Mouse (Mus musculus) layer of hippocampus, adult 9-10 months (tissue): ENCODE data around the gene Wbp4.
"Not testable (repeated sequence)": the region's sequence is repeated elsewhere in the genome, so short reads cannot be mapped to it uniquely, and the experiment has no call there.

ENCODE experiments used
- DNase-seq: peaks from one replicate; pipeline ENCODE4 v3.0.0; 2022; ENCODE audit warnings: low spot score

The Wbp4 gene

DNA sequence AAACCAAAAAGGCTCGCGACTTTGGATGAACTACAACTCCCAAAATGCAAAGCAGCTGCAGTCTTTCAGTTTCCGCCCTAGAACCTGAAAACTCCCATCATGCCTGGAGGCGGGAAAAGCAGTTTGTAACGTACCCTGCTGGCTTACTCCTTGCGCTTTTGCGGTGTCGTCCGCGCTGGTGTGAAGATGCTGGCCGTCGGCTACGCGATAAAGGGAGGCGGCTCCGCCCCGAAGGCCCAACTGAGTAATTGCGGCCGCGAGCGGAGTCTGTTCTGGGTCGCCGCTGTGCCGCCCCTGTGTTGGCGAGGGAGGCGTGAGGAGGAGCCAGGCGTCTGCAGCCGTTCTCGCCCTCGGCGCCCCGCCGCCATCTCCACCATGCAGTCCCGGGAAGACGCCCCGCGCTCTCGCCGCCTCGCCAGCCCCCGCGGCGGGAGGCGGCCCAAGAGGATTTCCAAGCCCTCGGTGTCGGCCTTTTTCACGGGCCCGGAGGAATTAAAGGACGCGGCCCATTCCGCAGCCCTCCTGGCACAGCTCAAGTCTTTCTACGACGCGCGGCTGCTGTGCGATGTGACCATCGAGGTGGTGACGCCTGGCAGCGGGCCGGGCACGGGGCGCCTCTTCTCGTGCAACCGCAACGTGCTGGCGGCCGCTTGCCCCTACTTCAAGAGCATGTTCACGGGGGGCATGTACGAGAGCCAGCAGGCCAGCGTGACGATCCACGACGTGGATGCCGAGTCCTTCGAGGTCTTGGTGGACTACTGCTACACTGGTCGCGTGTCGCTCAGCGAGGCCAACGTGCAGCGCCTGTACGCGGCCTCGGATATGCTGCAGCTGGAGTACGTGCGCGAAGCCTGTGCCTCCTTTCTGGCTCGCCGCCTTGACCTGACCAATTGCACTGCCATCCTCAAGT is 29.4 kb downstream of the Wbp4 start, which contains the start of gene Kbtbd6:
Kbtbd6 (plus strand) TSS at position 155 of the 910 bp plus-strand sequence.
- DNase-seq: peak; percentile 46

DNA sequence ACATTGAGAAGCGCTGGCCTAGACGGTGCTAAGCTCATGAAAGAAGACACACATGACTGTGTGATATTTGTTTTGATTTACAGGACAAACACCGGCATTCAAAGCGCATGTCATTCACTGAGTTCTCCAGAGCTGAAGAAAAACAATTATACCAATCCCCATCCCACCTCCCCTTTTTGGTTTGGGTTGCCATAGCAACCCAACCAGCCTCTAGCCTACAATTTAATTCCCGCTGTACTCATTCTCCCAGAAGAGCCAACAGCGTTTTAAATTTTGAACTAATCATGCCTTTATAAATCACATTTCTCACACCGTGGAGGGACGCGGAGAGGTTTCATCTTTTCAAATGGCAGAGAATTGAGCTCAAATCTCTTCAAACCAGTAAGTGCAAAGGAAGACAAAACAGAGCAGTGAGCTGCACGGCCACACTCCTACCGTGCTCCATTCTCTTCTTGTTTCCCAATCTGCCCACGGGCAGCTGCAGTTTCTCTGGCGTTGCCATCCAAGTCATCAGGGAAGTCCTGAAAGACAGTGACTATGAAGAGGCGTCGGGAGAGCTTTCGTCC is 36.2 kb downstream of the Wbp4 start:
- peak; percentile 26 for DNase-seq

DNA sequence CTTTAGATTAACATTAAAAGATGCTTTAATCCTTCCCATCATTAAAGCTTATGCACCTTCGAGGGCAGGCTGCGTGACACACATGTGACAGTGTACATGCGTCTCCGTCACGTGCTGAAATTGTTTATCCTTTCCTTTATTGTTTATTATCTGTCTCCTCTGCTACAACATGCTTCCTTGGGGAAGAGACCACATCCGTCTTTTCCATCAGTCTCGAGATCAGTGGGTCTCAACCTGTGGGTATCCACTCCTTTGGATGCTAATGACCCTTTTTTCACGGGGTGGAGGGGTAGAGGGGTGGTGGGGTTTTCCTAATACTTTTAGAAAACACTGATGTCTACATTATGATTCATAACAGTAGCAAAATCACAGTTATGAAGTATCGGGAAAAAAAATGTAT is 36.7 kb downstream of the Wbp4 start:
- no peak for DNase-seq

DNA sequence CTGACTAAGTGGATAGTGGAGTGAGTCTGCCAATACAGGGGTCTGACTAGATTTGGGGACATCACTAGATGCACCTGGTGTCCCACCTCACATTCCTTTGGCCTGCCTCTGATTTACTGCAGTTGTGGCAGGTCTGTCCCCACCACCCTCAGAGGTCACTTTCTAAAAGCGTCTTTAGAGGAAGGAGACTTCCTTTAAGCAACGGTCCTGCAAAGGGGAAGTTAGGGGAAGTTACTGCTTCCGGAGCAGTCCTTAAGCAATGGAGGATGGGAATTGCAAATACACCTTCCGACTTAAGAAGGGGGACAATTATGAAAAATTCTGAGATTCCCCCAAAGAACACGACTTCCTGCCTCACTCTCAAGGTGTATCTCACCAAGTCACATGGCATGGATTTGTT is 39.9 kb downstream of the Wbp4 start:
- no peak for DNase-seq

DNA sequence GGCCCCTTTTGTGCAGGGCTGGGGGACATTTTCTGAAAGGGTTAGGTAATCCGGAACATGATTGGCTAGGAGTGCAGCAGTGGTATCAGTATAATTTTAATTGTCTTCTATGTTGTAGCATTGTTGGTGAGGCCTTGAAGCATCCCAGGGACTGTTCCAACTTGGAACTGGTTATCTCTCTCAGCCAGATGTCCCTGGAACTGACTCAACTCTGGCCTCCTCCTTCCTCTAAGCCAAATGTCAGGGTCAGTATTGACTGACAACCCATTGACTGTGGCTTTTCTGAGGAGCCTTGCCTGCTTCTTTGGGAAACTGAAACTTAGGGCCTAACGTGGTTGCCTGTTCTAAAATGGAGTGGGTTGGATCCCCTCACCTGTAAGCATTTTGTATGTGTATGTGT is 40.7 kb downstream of the Wbp4 start:
- no peak for DNase-seq

DNA sequence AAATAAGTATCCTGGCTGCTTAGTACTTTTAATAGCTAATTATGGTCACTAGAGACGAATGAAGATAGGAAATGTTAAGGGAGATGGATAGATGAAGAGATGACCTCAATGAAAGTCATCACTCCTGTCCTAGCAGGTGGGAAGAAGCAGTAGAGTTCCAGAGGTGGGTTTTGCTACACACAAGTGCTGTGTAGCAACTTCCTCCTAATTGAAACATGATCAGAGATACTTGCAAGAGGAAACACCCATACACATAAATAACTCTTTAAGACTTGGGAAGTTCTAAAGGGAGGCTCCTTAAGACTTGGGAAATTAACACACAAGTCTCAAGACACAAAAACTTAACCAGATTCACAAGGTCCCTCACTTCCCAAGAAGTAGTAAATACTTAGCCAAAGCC is 47.3 kb downstream of the Wbp4 start:
- no peak for DNase-seq

DNA sequence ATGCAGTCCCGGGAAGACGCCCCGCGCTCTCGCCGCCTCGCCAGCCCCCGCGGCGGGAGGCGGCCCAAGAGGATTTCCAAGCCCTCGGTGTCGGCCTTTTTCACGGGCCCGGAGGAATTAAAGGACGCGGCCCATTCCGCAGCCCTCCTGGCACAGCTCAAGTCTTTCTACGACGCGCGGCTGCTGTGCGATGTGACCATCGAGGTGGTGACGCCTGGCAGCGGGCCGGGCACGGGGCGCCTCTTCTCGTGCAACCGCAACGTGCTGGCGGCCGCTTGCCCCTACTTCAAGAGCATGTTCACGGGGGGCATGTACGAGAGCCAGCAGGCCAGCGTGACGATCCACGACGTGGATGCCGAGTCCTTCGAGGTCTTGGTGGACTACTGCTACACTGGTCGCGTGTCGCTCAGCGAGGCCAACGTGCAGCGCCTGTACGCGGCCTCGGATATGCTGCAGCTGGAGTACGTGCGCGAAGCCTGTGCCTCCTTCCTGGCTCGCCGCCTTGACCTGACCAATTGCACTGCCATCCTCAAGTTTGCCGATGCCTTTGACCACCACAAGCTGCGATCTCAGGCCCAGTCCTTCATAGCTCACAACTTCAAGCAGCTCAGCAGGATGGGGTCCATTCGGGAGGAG is 54.5 kb downstream of the Wbp4 start:
- DNase-seq: not testable (repeated sequence)

DNA sequence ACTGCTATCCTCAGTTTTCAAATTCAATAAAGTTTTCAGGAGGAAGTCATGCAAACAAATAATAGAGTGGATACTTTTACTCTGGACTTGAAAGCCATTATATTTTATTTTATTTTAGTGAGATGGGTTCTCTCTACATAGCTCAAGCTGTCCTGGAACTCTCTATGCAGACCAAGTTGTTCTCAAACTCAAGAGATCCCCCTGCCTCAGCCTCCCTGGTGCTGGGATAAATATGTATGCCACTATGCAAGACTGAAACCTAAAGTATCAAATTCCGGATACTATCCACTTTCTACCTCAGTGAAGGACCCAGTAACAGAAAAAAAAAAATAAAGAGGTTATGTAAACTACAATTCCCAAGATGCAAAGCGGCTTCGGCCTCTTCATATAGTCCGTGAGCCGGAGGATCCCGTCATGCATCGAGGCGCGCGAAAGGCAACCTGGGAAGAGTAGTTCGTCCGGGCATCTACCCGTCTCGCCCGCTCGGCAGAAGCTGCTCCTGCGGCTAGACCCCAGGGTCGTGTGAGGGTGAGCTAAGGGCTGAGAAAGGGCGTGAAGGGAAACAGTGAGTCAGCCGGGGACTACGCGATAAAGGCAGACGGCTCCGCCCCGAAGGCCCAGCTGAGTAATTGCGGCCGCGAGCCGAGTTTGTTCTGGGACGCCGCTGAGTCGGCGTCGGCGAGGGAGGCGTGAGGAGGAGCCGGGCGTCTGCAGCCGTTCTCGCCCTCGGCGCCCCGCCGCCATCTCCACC is 55.2 kb downstream of the Wbp4 start, which contains the start of gene Kbtbd7:
Kbtbd7 (plus strand) TSS at position 533 of the 751 bp plus-strand sequence.
- DNase-seq: peak; percentile 86

DNA sequence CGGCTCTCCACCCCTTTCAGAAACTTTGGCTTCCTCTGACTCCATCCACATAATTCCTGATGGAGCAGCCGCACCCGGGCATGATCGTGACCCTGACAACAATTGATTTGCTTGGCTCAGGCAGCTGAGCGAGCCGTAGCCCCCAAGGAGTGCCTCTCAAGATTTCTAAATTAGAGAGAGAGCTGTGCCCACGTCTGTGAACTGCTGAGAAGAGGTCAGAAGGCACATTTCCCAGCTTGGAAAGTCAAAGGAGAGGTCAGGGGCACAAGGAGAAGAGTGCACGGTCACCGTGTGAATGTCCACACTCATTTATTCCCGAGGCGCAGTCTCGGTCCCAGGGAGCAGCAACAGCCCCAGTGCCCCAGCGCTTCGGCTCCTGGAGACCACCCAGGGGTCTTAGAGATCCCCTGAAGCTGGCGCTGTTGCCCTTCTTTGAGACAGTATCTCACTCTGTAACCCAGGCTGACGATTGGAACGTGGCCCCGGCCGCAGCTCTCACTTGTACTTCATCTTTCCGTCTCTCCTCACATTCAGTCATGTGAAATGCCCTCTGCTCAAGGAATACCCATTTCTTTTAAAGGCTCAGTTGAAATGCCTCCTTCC is 61.1 kb downstream of the Wbp4 start:
- DNase-seq: no peak

DNA sequence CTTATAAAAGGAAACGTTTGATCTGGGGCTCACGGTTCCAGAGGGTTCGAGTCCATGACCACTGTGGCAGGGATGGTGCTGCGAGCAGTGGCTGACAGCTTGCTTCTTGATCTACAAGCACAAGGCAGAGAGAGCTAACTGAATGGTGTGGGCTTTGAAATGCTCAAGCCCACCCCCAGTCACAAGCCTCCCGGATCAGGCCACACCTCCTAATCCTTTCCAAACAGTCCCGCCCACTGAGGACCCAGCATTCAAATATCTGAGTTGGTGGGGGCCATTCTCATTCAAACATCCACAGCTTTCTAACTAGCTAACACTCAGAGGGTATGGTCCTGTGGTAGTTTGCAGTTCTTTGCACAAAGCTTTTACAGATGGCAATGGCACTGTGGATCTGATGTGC is 68.2 kb downstream of the Wbp4 start:
- DNase-seq: no peak

DNA sequence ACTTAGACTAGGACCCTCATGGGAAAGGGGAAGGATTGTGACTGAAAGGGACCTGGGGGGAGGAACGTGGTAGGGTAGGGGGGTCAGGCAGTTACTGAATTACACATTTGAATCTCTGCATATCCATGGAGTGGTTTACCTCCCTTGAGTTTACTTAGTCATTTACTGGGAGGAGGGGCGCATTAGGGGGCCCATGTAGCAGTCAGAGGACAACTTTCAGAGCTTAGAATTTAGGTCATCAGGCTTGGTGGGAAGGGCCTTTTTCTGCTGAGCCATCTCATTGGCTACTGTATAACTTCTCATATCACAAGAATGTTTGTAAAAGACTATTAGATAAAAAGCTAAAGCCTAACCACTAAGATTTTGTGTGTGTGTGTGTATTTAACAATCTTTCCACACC is 70.7 kb downstream of the Wbp4 start:
- no peak for DNase-seq
